Mouse (Mus musculus) intestine, embryonic 15.5 days (tissue): ENCODE measurements around the gene Clybl. TPM values are rescaled to one million over a fixed set of nuclear protein-coding genes. Genes with fewer than 3 reads are reported as not detected.

ENCODE experiments used
- ATAC-seq: fragments of 200-750 bp; cut with Nextera tagmentation; 2 replicates; pipeline ENCODE4 v1.8.0; 2017; ENCODE audit warnings: moderate TSS enrichment, moderate library complexity
- H3K27ac ChIP-seq: fragments of 300-500 bp; sonication (generic); 2 replicates; pipeline ENCODE4 v1.5.1; 2015; ENCODE audit warnings: mild to moderate bottlenecking, inconsistent platforms
- H3K27me3 ChIP-seq: fragments of 300-500 bp; sonication (generic); replicated peaks from 2 replicates; pipeline ENCODE4 v1.6.1; 2015; ENCODE audit warnings: inconsistent platforms
- H3K36me3 ChIP-seq: fragments of 300-500 bp; sonication (generic); 2 replicates; pipeline ENCODE4 v1.6.1; 2015; ENCODE audit warnings: inconsistent platforms
- H3K4me1 ChIP-seq: fragments of 300-500 bp; sonication (generic); replicated peaks from 2 replicates; pipeline ENCODE4 v1.6.1; 2015; ENCODE audit warnings: inconsistent platforms
- H3K4me2 ChIP-seq: fragments of 300-500 bp; sonication (generic); replicated peaks from 2 replicates; pipeline ENCODE4 v1.6.1; 2015; ENCODE audit warnings: mild to moderate bottlenecking, inconsistent platforms
- H3K4me3 ChIP-seq: fragments of 300-500 bp; sonication (generic); replicated peaks from 2 replicates; pipeline ENCODE4 v1.5.1; 2015; ENCODE audit warnings: inconsistent platforms
- H3K9ac ChIP-seq: fragments of 300-500 bp; sonication (generic); 2 replicates; pipeline ENCODE4 v1.6.1; 2015; ENCODE audit warnings: inconsistent platforms
- H3K9me3 ChIP-seq: fragments of 300-500 bp; sonication (generic); 2 replicates; pipeline ENCODE4 v1.6.1; 2016; ENCODE audit warnings: inconsistent platforms
- WGBS: fragments of 180-500 bp; shearing (Covaris S2); methylation state at CpG from one replicate; pipeline ENCODE4 v1.1.7; 2015; 5-methylcytosine and 5-hydroxymethylcytosine counted together
- polyA plus RNA-seq: library from polyadenylated mRNA; unstranded; fragments of >200 nt; fragmentation: Nextera tagmentation; extraction: Ambion mirVana; gene quantifications from 2 replicates; pipeline ENCODE4 v1.2.1, GENCODE M21; 2015

Clybl gene
- polyA plus RNA-seq, 1 experiment from 2014 or later, result 33.7 TPM

GRCm38 (mm10) chr14:122379076-122379475 is 197.6 kb downstream of the Clybl start:
- no peak overlapping the region for H3K4me3 ChIP-seq
- no peak for ATAC-seq
- H3K4me2 ChIP-seq, result no peak overlapping the region
- WGBS, result 85% methylated on average over 9 of the region's 9 CpGs
- H3K27me3 ChIP-seq, result no peaks in the 10 kb centered on the region
- H3K27ac ChIP-seq, result no peak overlapping the region
- H3K4me1 ChIP-seq, result no peaks in the 10 kb centered on the region
- no peaks in the 10 kb centered on the region for H3K36me3 ChIP-seq
- H3K9ac ChIP-seq, result no peak overlapping the region
- no peaks in the 10 kb centered on the region for H3K9me3 ChIP-seq

- Histone ChIP-seq H3K4me1 (no peaks in the 10 kb centered on the region), H3K9ac (no peak overlapping the region), H3K36me3 (no peaks in the 10 kb centered on the region), H3K27me3 (no peaks in the 10 kb centered on the region), H3K4me3 (no peak overlapping the region), H3K4me2 (no peak overlapping the region), H3K27ac (no peak overlapping the region), H3K9me3 (no peaks in the 10 kb centered on the region)
- 82% methylated on average over 5 of the region's 5 CpGs for WGBS
- ATAC-seq, result no peak
Measured at GRCm38 (mm10) chr14:122379996-122380395, 198.5 kb downstream of the Clybl start.

GRCm38 (mm10) chr14:122380896-122381845 is 199.7 kb downstream of the Clybl start:
- Histone ChIP-seq H3K36me3 (no peaks in the 10 kb centered on the region), H3K27me3 (no peaks in the 10 kb centered on the region), H3K9me3 (no peaks in the 10 kb centered on the region), H3K4me3 (no peak overlapping the region), H3K9ac (no peak overlapping the region), H3K4me1 (no peaks in the 10 kb centered on the region), H3K27ac (no peak overlapping the region), H3K4me2 (no peak overlapping the region)
- 81% methylated on average over 15 of the region's 15 CpGs for WGBS
- ATAC-seq, result no peak

GRCm38 (mm10) chr14:122382281-122382680 is 200.8 kb downstream of the Clybl start:
- Histone ChIP-seq H3K27me3 (no peaks in the 10 kb centered on the region), H3K4me1 (no peaks in the 10 kb centered on the region), H3K27ac (no peak overlapping the region), H3K4me3 (no peak overlapping the region), H3K36me3 (no peaks in the 10 kb centered on the region), H3K4me2 (no peak overlapping the region), H3K9me3 (no peaks in the 10 kb centered on the region), H3K9ac (no peak overlapping the region)
- 89% methylated on average over 5 of the region's 5 CpGs for WGBS
- no peak for ATAC-seq

- 83% methylated on average over 6 of the region's 6 CpGs for WGBS
- Histone ChIP-seq H3K27me3 (no peaks in the 10 kb centered on the region), H3K4me1 (no peaks in the 10 kb centered on the region), H3K9me3 (no peaks in the 10 kb centered on the region), H3K9ac (no peak overlapping the region), H3K36me3 (no peaks in the 10 kb centered on the region), H3K4me2 (no peak overlapping the region), H3K27ac (no peak overlapping the region), H3K4me3 (no peak overlapping the region)
- no peak for ATAC-seq
Measured at GRCm38 (mm10) chr14:122383931-122384330, 202.4 kb downstream of the Clybl start.

- WGBS, result 73% methylated on average over 21 of the region's 21 CpGs
- no peak overlapping the region for H3K4me2 ChIP-seq
- ATAC-seq, result no peak
- no peaks in the 10 kb centered on the region for H3K9me3 ChIP-seq
- H3K9ac ChIP-seq, result no peak overlapping the region
- H3K27ac ChIP-seq, result no peak overlapping the region
- H3K4me1 ChIP-seq, result no peaks in the 10 kb centered on the region
- no peak overlapping the region for H3K4me3 ChIP-seq
- H3K27me3 ChIP-seq, result no peaks in the 10 kb centered on the region
- no peaks in the 10 kb centered on the region for H3K36me3 ChIP-seq
Measured at GRCm38 (mm10) chr14:122384447-122385237, 203.1 kb downstream of the Clybl start.

GRCm38 (mm10) chr14:122385238-122385534 is 203.7 kb downstream of the Clybl start:
- no peak for ATAC-seq
- Histone ChIP-seq H3K27ac (no peak overlapping the region), H3K27me3 (no peaks in the 10 kb centered on the region), H3K4me1 (no peaks in the 10 kb centered on the region), H3K4me2 (no peak overlapping the region), H3K9ac (no peak overlapping the region), H3K9me3 (no peaks in the 10 kb centered on the region), H3K36me3 (no peaks in the 10 kb centered on the region), H3K4me3 (no peak overlapping the region)
- 71% methylated on average over 3 of the region's 3 CpGs for WGBS

GRCm38 (mm10) chr14:122385758-122386157 is 204.3 kb downstream of the Clybl start:
- WGBS, result 94% methylated on average over 5 of the region's 5 CpGs
- no peak overlapping the region for H3K4me3 ChIP-seq
- H3K36me3 ChIP-seq, result no peaks in the 10 kb centered on the region

GRCm38 (mm10) chr14:122386281-122387130 is 205.0 kb downstream of the Clybl start:
- no peak for ATAC-seq
- no peak overlapping the region for H3K4me2 ChIP-seq
- no peaks in the 10 kb centered on the region for H3K4me1 ChIP-seq
- H3K9me3 ChIP-seq, result no peaks in the 10 kb centered on the region
- no peaks in the 10 kb centered on the region for H3K36me3 ChIP-seq
- H3K4me3 ChIP-seq, result no peak overlapping the region
- no peak overlapping the region for H3K9ac ChIP-seq
- WGBS, result 90% methylated on average over 17 of the region's 17 CpGs
- no peaks in the 10 kb centered on the region for H3K27me3 ChIP-seq
- no peak overlapping the region for H3K27ac ChIP-seq

More at GRCm38 (mm10) chr14:122385758-122386157, 204.3 kb downstream of the Clybl start:
- Histone ChIP-seq H3K4me2 (no peak overlapping the region), H3K27me3 (no peaks in the 10 kb centered on the region), H3K9ac (no peak overlapping the region), H3K27ac (no peak overlapping the region), H3K4me1 (no peaks in the 10 kb centered on the region), H3K9me3 (no peaks in the 10 kb centered on the region)
- no peak for ATAC-seq

GRCm38 (mm10) chr14:122387781-122388180 is 206.3 kb downstream of the Clybl start:
- no peak overlapping the region for H3K27ac ChIP-seq
- 91% methylated on average over 5 of the region's 5 CpGs for WGBS
- H3K9ac ChIP-seq, result no peak overlapping the region
- H3K27me3 ChIP-seq, result no peaks in the 10 kb centered on the region
- H3K36me3 ChIP-seq, result no peaks in the 10 kb centered on the region
- ATAC-seq, result no peak
- H3K4me2 ChIP-seq, result no peak overlapping the region
- no peaks in the 10 kb centered on the region for H3K9me3 ChIP-seq
- H3K4me1 ChIP-seq, result no peaks in the 10 kb centered on the region
- H3K4me3 ChIP-seq, result no peak overlapping the region

GRCm38 (mm10) chr14:122388431-122389031 is 207.0 kb downstream of the Clybl start:
- H3K4me1 ChIP-seq, result no peaks in the 10 kb centered on the region
- H3K36me3 ChIP-seq, result no peaks in the 10 kb centered on the region
- no peak for ATAC-seq
- no peak overlapping the region for H3K9ac ChIP-seq
- 64% methylated on average over 19 of the region's 19 CpGs for WGBS
- no peak overlapping the region for H3K4me3 ChIP-seq
- H3K27me3 ChIP-seq, result no peaks in the 10 kb centered on the region
- H3K27ac ChIP-seq, result no peak overlapping the region
- no peaks in the 10 kb centered on the region for H3K9me3 ChIP-seq
- no peak overlapping the region for H3K4me2 ChIP-seq
